Mouse (Mus musculus): Measurements from ENCODE around the gene Fabp6. TPM values are rescaled to one million over a fixed set of nuclear protein-coding genes. Genes with fewer than 3 reads are reported as not detected.
A peak's percentile ranks its signal among the peaks of the same experiment; 100 is the strongest.

The Fabp6 gene
- not detected for total RNA-seq (2021)
- long read RNA-seq, experiment 1: 0 reads
- long read RNA-seq, experiment 2: 0 reads

DNA sequence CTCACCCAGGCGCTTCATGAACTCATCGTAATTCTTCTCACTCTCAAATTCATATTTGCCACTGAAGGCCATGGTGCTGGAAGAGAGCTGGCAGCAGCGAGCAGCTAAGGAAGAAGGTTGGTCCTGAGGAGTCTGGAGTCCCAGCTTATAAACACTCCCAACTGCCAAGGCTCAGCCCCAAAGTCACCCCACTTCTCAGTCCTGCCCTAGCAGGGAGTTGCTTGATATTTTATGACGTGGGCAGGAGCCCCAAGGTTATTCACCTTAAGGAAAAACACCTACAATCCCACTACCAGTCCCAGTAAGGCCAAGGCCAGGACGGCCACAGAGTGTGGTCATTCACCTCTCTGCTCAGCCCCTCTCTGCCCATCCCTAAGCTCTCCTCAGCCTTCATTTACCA is at the start of gene Fabp6:
Gene Fabp6, minus strand, starts transcription at position 101 of the 400 bp plus-strand sequence.
- no peak for DNase-seq

DNA sequence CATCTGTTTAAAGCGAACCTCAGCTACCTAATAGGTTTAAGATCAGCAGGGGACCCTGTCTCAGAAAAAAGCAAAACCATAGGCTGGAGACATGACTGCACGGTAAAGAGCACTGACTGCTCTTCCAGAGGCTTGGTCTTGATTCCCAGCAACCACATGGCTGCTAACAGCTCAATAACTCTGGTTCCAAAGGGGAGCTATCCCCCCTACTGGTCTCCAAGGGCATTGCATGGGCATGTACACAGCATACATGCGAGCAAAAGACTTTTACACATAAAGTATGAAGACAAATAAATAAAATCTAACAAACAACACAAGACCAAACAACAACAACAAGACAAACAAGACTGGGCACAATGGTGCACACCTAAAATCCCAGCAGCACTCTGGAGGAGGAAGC is 43.9 kb upstream of the Fabp6 start:
- DNase-seq: no peak

DNA sequence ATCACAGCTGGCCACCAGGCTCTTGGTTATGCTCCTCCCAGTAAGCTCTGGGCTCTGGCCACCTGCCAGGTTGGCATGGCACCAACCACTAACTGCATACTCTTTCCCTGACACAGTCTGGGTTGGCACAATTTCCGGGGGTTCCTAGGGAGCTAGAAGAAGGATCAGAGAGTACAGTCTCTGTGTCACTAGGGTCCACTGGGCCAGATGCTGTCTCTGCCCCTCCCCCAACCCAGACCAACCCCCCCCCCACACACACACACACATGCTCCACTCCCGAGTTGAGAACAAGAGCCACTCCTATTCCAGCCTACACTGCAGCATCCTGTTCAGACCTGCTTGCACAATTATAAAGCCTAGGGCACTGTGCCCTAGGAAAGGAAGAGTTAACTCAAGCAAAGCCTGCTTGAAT is 41.8 kb upstream of the Fabp6 start:
- DNase-seq: no peak

DNA sequence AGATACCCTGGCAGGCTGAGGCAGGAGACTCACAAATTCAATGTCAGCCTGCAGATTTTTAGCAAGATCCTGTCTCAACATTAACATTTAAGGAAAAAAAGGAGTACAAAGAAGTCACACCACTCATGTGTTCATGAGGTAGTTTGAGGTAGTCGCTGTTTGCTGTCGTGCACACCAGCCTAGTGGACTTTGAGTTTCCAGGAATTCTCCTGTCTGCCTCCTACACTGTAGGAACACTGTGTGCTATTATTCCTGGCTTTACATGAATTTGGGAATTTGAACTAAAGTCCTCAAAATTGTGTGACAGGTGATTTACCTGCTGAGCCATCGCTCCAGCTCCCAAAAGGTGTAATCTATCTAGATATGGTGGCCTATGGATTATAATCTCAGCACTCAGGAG is 37.1 kb upstream of the Fabp6 start:
- no peak for DNase-seq

DNA sequence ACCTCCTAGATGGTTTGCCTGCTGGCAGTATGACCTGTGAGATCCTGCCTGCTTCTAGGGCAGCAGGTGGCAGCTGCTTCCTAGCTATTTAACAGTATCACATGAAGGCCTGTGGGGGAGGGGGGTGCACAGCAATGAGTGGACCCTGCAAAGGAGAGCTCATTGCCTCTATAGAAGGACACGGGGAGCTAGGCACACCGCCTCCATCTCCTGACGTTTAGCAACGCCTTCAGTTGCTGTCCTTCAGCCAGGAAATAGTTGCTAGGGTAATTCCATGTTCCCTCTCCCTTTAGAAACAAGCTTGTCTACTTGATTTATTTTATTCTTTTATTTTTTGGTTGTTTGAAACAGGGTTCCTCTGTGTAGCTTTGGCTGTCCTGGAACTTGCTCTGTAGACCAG is 35.4 kb upstream of the Fabp6 start:
- no peak for DNase-seq

DNA sequence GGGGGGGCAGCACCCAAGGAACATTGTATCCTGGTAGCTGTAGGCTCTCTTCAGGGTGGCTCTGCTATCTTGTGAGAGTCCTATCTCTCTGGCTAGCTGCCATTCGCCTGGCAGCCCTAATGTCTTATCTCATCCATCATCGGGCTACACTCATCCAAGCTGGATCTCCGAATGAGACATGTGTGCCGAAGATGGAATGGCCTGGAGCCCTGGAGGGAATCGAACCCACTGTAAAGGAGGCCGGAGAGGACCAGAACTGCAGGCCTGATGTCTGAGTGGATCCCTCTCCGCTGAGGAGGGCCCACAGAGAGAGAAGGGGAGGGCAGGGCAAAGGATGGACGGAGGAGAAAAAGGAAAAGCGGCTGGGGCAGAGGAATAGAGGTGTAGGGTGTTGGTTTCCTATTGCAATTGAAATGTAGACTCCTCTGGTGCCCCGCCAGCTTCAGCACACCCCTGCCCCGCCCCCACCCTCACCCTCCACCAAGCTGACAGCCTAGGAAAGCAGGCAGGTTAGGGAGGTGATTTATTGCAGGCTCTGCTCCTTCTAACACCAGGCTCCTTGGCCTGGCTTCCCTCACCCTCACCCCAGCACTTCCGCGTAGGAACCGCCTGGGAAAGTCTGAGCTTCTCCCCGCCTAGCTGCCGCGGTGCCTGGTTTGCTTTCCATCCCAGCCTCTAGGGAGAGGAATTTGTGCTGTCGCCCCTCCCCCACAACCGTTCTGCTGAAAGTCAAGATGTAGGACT is 32.5 kb upstream of the Fabp6 start:
- peak; percentile 57 for DNase-seq

DNA sequence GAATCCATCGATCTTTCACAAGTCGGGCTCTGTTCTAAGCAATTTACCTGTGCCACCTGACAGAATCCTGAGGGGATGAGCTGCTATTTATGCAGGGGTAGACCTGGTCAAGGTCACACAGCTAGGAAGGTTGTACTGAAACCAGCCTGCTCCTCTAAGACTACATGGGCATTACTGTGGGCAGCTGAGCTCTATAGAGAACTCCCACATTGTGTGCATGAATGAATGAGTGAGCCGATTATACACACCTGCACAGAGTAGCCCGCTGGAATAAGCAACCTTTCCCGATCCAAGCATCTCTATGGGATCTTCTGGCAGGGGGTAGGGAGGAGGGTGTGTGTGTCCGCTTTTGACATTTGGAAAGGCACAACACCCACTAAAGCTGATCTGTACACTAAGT is 31.8 kb upstream of the Fabp6 start:
- DNase-seq: no peak

DNA sequence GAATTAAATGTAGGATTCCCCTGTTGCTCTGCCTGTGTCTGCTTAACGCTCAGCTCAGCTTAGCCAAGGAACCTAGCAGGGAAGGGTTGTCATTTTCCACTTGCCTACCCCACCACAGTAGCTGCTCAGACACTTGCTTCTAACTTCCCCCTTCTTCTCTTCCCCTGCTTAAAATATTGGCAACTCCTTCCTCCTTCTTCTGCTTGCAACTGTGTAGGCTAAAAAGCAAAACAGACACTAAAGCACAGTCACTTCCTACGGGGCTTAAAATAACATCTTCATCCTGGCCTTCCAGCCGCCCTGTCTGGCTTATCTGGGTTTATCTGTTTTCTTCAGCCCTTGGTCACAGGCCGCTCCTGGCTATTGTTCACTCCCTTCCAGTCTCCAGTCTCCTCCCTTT is 31.2 kb upstream of the Fabp6 start:
- no peak for DNase-seq

DNA sequence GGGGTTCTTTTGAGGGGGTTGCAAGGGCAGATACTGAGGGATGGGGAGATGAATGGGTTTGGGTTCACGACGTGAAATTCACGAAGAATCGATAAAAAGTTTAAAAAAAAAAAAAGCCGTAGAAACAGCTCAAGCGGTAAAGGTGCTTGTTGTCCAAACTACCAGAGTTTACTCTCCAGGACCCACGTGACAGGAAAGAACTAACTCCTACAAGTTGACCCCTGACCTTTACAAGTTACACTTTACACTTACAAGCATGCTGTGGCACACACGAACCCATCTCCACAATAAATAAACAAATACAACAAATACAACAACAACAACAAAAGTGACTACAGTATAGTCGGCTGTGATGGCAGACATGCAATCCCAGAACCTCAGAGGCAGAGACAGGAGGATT is 30.3 kb upstream of the Fabp6 start:
- DNase-seq: no peak

DNA sequence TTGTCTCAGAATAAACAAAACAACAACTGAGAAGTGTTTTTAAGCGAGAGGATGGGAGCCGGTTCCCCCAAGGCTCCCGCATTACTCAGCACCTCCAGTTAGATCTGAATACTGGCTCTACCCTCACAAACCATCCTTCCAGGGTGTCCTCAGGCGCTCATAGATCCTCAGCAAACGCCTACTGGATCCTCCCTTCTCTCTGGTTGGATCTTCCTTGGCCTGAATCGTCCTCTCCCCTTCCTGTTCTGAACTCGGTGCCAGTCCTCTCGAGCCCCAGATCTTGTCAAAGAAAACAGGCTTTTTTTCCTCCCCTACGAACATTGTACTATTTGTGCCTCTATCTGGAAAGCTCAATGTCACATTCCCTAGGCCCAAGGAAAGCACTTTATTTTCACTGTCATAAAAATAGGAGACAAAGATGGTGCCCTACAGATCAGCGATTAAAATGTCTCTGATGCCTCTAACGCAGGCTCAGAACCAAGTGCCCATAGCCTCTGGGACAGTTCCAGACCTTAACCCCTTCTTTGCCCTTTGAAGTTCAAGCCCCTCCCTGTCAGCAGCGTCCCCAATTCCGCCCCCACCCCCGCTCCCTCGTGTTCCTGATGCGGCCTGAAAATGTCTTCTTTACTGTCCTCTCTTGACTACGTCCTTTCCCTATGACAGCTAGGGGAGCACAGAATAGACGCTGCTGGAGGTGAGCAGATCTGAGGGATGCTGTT is 25.7 kb upstream of the Fabp6 start:
- DNase-seq: no peak

DNA sequence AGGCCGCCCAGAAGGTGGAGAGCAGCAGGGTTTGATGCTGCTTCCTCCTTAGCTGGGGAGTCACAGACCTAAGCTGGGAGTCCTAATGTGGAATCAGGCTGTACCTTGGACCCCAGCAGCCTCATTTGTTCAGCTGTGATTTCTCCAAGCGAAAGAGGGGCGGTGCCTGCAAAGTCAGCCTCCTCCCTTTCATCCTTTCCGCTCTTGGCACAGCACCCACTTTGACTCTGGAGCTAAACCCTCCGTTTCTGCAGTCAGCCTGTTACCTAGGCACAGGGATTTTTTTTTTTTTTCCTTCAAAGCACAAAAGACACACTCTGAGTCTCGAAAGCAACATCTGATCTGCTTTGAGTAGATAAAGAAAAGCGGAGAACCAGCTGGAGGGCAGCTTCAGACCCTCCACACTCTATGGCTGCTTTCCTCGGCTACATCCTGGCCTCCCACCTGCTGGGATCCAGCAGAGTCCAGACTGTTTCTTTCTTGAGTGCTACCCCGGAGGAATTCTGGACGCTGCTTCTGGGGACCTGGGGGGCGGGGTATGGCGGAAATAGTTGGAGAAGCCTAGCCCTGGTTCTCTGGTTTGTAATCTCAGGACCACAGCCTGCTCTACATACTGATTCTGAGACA is 25.1 kb upstream of the Fabp6 start:
- peak; percentile 19 for DNase-seq

DNA sequence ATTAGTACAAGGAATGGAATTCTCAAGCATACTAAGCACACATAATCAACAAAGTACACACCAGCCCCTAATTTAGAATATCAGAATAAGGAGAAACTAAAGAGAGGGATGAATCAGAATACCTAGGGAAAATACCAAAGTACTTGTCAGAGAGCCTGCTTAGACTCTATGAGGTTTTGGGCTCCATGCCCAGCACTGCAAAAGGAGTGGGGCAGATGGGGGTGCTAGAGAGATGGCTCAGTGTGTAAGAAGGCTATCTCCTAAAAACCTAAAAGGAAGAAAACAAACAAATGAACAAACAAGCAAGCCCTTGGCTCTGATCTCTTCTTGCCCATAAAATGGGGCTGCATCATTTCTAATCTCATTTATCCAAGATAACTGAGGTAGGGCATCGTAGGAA is 23.0 kb upstream of the Fabp6 start:
- DNase-seq: no peak

DNA sequence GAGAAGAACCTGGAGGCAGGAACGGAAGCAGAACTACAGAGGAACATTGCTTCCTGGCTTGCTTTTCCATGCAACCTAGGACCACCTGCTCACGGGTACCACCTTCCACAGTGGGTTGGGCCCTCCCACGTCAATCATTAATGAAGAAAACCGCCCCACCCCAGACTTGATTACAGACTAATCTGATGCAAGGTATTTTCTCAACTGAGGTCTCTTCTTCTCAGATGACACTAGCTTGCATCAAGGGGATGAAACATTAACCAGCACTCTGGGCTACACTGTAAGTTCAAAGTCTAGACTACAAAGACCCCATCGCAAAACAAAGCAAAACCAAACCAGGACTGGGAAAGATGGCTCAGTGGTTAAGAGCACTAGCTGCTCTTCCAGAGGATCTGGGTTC is 20.4 kb upstream of the Fabp6 start:
- no peak for DNase-seq

DNA sequence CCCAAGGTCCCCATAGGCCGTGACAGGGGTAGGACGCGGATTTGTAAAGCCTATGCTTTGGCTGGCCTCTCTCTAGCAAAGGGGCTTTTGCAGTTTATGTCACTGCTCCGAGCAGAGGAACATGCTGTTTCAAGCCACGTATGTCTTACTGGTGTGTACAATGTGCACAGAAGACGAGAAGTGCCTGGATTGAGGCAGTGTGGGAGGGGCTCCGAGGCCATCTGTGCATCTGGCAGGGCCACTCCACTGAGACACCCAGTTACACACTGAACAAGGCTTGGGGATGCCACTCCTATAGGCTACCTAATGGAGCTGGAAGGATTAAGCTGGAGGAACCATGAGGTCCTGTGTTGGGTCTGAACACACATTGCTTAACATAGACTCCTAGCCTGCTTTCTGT is 17.1 kb upstream of the Fabp6 start:
- no peak for DNase-seq

DNA sequence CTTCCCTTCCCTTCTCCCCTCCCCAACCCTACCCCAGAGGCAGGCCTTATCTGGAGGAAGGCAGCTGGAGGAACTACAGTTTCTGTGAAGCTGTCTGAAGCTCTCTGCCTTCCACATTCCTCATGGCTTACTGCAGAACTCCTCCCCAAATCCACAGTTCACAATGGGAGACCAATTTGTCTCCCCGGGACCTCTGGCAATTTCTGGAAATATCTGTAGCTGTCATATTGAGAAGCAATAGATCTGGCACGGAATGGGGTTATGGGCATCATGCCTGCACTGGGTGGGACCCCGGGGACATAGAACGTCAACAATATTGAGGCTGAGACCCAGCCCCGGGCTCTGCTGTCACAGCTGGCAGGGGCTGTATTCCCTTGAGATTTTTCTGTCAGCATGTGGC is 16.6 kb upstream of the Fabp6 start:
- no peak for DNase-seq

DNA sequence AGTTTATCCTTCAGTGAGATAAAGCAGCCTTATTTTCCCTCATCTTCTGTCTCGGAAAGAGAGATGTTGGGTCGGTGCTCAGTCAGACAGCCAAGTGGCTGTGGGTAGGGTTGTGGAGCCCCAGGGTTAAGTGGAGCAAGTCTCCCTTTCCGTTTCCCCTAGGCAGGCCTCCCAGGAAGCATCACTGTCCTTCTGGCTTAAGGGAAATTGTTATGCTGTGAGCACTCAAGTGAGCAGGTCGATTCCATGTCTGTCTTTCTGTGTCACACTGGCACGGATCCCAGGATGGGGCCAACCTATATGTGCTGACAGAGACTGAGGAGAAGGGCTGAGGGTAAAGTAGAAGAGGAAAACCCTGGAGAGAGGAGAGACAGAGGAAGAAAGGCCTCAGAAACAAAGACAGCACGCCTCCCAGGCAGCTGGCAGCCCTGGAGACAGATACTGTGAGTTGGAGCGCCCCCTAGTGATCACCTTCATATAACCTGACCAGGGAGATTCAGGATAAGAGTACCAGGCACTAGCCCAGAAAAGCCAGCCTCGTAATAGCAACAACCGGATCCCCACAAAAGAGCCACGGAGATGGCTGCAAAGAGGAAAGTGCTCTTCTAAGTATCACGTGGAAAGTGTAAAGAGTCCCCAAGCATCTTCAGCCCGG is 11.6 kb upstream of the Fabp6 start:
- peak; percentile 32 for DNase-seq

DNA sequence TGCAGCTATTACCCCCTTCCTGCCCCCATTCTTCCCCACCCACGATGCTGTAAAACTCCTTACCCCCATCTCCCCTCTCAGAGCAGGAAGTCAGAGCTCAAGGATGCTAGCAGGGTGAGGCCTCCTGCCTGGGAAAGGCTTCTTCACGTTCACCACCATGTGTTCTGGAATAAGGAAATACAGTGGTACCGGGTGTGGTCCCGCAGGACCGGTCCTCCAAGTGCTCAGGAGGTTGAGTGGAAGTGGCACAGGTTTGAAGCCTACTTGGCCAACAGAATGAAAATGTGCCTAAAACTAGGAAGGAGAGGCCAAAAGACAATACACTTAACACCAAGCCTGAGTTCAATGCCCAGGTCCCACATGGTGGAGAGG is 9.3 kb upstream of the Fabp6 start:
- no peak for DNase-seq

DNA sequence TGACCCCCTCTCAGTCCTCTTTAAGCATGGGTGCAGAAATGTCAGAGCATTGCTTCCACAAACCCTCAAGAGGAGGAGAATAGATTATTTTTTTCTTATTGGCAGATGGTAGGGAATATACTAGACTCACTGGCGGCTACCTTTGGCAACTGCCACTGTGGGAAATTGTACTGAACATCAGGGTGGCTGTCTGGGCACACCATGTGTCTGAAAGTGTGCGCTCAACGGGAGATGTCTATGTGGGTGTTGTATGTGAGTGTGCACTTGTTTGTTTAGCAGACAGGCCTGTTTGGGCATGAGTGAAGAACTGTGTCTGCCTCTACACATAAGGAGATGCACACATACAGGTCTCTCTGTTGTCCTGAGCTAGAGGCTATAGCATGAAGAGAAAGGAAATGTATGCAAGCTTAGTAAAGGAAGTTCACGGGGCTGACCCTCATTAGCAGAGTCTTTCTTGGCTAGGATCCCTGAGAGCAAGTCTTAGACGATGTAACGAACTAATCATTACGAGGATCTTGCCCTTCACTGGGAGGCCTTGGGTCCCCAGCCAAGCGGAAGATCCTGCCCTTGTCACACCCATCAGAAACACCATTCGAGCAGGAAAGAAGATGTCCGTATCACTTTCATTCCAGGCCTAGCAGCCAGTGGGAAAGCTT is 8.8 kb upstream of the Fabp6 start:
- no peak for DNase-seq

DNA sequence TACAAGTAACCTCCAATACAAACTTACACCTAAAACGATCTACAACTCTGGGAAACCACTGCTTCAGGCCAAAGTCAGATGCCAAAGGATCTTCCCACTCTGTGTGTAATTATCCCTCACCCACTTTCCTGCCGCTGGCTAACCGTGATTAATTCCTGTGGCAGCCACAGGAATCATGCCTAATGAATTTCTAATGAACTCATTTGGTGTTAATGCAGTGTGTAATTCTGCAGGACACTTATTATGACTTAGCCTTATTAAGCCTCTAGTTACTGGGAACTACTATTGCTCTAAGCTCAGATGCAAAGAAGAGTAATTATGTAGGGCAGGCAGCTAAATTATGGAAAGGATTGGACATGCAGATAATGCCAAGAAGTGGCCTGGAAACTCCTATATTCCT is 7.1 kb upstream of the Fabp6 start:
- no peak for DNase-seq

DNA sequence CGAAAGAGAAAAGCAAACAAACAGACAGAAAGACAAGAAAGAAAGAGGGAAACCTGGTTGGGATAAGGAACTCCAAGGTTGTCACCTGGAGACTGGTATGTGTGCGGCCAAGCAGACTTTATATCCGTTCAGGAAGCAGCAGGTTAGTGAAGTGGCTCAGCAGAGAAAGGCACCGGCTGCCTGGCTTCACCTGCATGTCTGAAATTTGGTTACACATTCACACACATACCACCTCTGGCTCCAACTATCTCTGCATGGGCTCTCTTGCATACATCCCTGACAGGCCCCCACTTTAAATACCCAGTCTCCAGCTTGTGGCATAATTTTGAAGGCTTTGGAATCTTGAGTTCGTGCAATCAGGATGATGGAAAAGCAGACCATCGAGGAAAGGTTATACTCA is 4.5 kb upstream of the Fabp6 start:
- no peak for DNase-seq

DNA sequence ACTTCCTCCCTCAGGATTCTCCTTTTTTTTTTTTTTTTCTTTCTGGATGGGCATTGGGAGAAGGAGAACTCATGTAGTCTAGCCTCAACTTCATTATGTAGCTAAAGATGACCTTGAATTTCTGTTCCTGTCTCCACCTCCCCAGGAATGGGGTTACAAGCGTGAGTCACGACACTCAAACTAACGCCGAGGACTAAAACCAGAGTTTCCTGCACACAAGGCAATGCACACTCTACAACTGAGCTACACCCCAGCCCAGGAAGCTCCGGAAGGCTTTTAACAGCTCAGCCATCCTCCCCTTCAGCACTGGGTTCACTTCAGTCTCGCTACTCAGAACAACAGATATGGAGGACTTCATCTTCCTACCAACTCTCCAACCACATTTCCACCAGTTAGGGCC is 3.6 kb upstream of the Fabp6 start:
- no peak for DNase-seq

DNA sequence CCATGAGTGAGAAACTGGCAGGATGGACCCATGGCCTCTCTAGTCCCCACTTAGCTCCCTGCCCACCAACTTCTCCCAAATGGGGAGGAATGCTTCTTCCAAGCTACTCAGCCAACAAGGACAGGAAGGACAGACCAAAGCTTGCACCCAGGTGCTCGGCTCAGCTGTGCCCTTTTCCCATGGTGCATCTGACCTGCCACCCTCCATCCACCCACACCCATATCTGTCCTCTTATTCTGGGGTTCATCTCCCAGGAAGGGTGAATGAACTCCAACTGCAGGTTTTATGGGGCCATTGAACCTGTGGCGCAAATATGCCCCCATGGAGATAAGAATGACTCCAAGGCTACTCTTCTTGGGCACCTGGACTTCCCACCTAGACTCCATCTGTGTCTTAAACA is 2.9 kb upstream of the Fabp6 start:
- DNase-seq: no peak

Measured in gastrocnemius, postnatal 25 days (tissue).